Mouse (Mus musculus) right cerebral cortex, postnatal 36 days (tissue): ENCODE data around the gene Dennd1a.

Experiments used
- DNase-seq, 2 experiments: peaks; one replicate each; pipeline ENCODE4 v3.0.0; 2022; ENCODE audit warnings: low spot score in 2 of 2, mixed read lengths in 1 of 2

The Dennd1a gene

GRCm38 (mm10) chr2:37879697-37880096, 407.5 kb downstream of the Dennd1a start:
- no peak for DNase-seq

- DNase-seq = no peak
Observed at GRCm38 (mm10) chr2:37872791-37873190, 414.4 kb downstream of the Dennd1a start.

GRCm38 (mm10) chr2:37869628-37870027, 417.6 kb downstream of the Dennd1a start:
- no peak for DNase-seq

- DNase-seq = no peak
Observed at GRCm38 (mm10) chr2:37867387-37867786, 419.8 kb downstream of the Dennd1a start.

DNA sequence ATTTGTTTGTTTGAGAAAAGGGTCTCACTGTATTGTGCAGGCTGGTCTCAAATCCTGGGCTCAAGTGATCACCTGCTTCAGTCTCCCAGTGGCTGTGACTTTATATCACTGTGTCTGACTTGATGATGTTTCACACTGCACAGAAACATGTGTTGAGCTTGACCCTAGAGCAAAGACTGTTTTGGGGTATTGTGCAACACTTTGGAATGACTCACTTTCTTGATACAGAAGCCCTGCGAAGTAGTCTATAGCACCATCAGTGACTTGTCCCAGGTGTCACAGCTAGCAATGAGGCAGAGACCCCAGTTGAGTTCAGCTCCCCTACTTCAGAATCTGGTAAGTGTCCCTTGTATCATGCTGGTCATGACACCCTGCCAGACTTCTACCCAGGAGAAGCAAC, 429.7 kb downstream of the Dennd1a start:
- no peak for DNase-seq

DNA sequence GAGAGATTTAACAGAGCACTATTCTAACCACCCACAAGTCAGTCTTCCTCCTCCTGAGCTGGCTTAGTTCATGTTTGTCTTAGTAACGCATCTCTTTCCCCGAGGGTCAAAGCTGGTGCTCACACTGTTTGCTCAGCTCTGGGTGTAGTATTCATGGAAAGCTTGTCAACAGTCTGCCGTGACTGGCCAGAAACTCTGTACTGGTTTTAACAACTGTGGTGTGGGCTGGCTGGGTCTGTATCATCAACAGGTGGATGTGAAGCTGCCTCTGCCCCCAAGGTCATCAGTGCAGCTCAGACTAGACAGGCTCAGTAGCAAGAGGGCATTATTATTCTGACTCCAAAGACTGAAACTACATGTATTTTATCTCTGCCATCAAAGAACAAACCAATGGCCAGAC, 430.2 kb downstream of the Dennd1a start:
- no peak for DNase-seq

- peak in 1 of 2 experiments; percentile 21 for DNase-seq
Observed at GRCm38 (mm10) chr2:37855226-37855625, 432.0 kb downstream of the Dennd1a start.

GRCm38 (mm10) chr2:37853878-37854435, 433.2 kb downstream of the Dennd1a start:
- DNase-seq = no peak

- no peak for DNase-seq
Observed at GRCm38 (mm10) chr2:37850626-37851025, 436.6 kb downstream of the Dennd1a start.

- no peak for DNase-seq
Observed at GRCm38 (mm10) chr2:37849357-37849756, 437.8 kb downstream of the Dennd1a start.

DNA sequence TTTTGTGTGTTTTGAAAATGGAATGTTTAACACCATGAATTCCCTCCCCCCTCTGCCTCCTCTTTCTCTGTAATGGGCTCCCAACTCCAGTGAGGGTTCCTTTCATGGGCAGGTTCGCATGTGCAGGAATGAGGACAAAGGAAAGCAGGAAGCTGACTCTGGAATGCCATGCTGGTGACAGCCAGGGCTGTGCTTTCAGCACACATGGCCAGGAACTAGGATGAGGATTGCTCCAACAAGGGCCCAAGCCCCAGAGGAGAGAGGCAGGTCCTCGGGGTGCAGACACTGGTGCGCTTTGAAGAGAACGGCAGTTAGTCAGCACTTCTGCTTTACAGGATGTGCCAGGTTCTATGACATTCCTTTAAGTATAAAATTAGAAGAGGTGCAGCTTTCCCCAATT, 444.5 kb downstream of the Dennd1a start:
- no peak for DNase-seq

GRCm38 (mm10) chr2:37842151-37842569, 445.0 kb downstream of the Dennd1a start:
- no peak for DNase-seq

- no peak for DNase-seq
Observed at GRCm38 (mm10) chr2:37839922-37840321, 447.3 kb downstream of the Dennd1a start.

DNA sequence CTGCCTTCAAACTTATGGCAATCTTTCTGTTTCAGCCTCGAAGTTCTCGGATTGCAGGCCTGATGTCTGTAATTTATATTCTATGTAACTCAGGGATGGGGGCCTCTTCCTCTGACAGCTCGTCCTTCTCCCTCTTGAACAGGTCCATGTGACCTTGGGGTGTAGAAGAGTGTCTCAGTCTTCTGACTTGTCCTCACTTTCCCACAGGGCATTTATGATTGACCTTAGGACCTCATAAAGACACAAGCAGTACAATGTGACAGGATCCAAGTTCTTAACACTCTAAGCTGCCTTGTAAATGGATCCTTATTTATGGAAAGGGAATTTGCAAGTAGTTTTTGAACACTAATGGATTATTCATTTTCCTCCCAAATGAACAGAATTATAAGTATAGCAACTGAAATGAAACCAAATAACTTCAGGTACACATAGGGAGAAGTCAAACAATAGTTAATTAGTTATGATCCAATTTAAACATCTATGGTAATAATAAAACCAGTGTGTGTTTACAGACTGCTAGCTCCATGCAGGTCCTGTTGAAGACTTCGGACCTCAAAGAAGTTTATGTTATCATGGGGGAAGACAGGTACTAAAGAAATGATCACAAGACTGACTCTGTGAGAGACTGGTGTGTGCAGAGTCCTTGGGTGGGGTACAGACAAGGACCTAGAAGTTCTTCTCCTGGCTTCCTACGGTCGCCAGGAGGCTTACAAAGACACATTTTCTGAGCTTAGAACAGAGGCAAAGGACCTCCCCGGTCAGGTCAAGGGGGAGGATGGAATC, 448.8 kb downstream of the Dennd1a start:
- DNase-seq = no peak

DNA sequence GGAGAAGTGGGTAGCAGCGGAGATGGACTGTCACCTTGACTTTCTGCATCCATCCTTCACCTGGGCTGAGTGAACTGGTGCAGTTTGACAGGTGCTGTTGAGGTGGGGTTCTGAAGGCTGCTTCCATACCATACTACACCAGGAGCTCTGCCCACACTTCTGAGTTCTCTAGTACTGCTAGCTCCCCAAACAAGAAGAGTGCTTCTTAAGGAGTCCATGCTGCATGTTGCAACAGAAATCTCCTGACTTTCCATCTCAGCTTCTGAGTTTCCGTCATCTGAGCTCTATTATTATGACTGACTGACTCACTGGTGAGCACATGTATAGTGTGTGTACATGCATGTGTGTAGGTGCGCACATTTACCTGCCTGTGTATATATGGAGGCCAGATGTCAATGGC, 449.6 kb downstream of the Dennd1a start:
- no peak for DNase-seq

- DNase-seq = no peak
Observed at GRCm38 (mm10) chr2:37836926-37837325, 450.3 kb downstream of the Dennd1a start.

DNA sequence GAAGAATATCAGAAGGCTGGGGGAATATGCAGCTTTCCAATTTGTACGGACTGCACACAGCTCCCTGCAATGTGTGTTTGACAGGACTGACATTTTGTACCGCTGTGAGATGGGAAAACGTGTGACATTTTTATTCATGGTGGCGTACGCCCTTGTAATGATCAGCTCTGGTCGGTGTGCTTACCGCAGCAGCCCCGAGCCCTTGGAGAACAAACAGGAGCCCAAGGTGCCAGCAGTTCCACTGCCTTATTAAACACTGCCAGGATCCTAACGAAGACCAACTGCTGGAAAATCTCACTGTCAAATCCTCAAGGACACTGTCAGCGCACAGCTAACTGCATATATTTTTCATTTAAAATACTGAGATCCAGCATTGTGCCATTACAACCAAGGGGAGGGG, 454.9 kb downstream of the Dennd1a start:
- DNase-seq = no peak

GRCm38 (mm10) chr2:37829758-37830275, 457.4 kb downstream of the Dennd1a start:
- DNase-seq = no peak

GRCm38 (mm10) chr2:37823826-37824225, 463.4 kb downstream of the Dennd1a start:
- DNase-seq = no peak

DNA sequence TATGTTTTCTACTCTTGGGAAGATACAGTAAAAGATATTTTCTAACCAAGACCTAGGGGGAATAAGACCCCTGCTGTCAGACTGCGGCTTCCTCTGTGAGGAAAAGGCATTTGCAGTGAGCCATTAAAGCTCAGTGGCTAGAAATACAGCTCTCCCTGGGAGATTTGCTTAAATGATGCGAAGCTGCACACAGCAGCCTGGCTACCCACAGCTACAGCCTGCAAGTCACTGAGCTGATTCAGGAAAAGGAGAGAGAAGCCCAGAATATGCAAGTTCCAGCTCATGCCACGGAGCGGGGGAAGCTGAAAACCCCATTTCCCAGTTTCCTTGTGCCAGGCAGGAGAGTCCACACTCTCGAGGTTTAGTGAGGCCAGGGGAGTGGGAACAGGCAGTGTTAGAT, 465.1 kb downstream of the Dennd1a start:
- DNase-seq = no peak

DNA sequence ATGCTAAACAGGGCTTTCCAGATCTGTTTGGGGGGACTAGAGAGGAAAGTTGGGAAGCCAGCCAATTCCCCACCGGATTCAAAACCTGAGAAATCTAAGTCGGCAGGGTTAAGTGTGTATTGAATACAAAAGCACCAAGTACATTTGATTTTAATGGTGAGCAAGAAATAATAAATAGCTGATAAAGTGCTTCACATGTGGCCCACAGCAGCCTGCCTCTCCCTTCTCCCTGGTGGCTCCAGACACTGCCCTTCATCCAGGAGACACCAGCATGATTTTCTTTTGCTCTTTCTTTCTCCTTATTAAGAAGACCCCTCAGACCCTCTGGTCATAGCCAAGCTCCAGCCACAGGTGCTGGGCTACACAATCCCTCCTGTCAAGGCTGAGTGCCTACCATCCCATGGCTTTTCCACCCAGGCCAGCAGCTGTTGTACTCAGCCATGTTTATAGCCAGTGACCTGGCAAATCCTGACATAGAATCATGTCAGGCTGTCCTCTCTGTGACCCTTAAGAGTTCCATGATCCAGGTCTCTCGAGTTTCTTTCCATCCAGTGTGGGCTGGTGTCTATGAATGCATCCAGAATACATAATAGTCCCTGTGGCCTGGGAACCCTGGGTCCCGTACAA, 467.6 kb downstream of the Dennd1a start:
- DNase-seq = no peak

DNA sequence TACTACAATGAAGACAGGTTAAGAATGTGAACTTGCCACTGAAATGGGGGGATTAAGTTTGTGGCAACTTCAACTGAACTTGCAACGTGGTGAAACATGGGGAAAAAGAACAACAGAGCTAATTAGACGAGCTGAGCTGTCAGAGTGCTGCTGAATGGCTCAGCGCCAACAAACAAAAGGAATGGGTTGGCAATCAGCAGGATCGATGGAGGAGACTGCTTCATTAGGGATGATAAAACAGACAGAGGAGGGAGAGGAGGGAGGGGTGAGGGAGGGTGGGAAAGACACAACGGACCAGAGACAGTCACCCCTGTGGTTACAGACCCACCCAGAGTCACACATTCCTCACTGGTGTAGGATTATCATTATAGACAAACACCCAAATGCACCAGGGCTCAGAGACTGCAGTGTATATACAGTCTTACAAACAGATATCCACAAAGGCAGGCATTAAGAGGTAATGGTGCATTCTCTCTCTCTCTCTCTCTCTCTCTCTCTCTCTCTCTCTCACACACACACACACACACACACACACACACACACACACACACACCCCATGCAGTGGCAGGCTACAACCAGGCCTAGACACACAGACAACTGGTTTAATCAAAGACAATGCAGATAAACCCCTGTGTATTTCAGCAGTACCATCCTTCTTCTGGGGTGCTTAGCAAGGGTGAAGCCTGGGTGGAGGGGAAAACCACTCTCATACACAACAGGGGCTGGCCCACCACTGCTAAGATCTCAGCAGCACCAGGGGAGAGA, 468.2 kb downstream of the Dennd1a start:
- no peak for DNase-seq
